Mouse (Mus musculus) left cerebral cortex, postnatal 14 days (tissue): ENCODE measurements around the gene Ifi205. TPM values are rescaled to one million over a fixed set of nuclear protein-coding genes. Genes with fewer than 3 reads are reported as not detected.
A peak's percentile ranks its signal among the peaks of the same experiment; 100 is the strongest.
"Not testable (repeated sequence)": the region's sequence is repeated elsewhere in the genome, so short reads cannot be mapped to it uniquely, and the experiment has no call there.

ENCODE experiments used
- DNase-seq, 2 experiments: peaks; one replicate each; pipeline ENCODE4 v3.0.0; 2021 to 2022; ENCODE audit warnings: low spot score in 2 of 2, mixed read lengths in 1 of 2
- intact Hi-C: fragments of 180-260 bp; cut with DNase I; formaldehyde crosslinking; loops from one replicate; pipeline ENCODE4 v1.15.1; 2025
- total RNA-seq, 2 experiments: library from RNA; stranded (reverse); gene quantifications; 2 replicates each; pipeline ENCODE4 v1.2.3; 2021

Ifi205 gene
- total RNA-seq, 2 experiments from 2014 or later, result not detected

DNA sequence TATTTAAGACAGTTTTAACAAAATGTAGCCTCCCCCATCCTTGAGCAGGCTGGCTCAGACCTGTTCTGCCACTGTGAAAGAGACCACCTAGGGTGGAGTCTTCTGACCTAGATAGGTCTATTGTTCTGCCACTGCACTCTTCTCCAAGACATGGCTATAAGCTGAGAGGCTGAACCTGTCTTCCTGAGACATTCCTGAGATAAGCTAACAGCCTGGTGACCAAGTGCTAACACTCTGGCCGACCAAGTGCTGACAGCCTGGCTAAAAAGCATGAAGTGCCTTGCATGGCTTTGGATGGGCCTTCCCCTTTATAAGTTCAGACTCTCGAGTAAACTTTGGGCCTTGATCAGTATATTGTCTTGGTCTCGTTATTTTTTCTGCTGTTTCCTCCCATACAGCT, 50.6 kb downstream of the Ifi205 start:
- intact Hi-C loops, DNase-seq: not testable (repeated sequence)

DNA sequence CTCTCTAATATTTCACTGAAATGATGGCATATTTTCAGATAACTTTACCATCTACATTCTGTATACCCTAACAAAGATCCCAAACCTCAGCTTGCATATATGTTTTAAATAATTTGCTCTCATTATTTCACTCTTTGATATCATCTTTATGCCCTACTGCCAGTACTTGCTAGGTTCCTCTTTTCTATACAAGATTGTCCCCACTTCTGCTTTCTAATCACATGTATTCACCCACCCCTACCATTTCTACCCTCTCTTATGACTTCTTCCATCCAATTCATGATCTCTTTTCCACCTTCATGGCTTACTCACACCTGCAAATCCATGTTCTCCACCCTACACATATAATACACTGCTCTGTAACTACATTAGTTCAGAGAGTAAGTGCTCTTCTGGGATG, 54.0 kb downstream of the Ifi205 start:
- intact Hi-C loops, result no loop called here
- DNase-seq, result no peak

DNA sequence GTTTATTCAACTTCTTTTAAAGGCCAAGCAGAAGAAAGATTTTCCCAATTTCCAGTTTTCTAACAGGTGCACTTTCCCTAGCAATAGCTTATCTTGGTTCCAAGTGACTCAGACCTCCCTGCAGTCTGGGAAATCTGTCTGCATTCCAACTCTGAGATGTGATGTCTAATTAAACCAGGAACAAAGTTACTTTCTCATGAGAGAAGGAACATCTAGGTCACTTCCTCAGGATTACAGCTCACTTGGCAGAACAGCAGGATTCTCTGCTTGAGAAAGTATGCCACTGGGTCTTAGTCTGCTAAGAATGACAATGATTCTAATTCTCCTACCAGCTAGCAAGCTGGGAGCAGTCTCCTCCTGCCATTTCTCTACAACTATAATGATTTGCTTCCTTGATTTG, 58.5 kb downstream of the Ifi205 start:
- DNase-seq, result peak; percentile 16 to 50
- intact Hi-C loops, result no loop called here

Other genes starting within 250 kb of the Ifi205 start
- not detected for gene Ifi211, start 118.8 kb downstream of the Ifi205 start, total RNA-seq
- 1 to 10 TPM; 1.9 to 2.6 TPM for gene Mndal, start 89.3 kb downstream of the Ifi205 start, total RNA-seq
- 1 to 10 TPM in 1 of 2 experiments, under 1 TPM in 1; 0.48 to 1.4 TPM for gene Ifi203, start 89.1 kb downstream of the Ifi205 start, total RNA-seq
- gene Ifi202b, start 49.1 kb downstream of the Ifi205 start, total RNA-seq, result not detected
- not detected for gene Olfr433, start 8.9 kb upstream of the Ifi205 start, total RNA-seq
- not detected for gene Olfr432, start 17.4 kb upstream of the Ifi205 start, total RNA-seq
- gene Olfr430, start 34.8 kb upstream of the Ifi205 start, total RNA-seq, result not detected
- not detected for gene Olfr429, start 52.5 kb upstream of the Ifi205 start, total RNA-seq
- not detected for gene Olfr427, start 65.1 kb upstream of the Ifi205 start, total RNA-seq
- not detected for gene Olfr231, start 89.4 kb upstream of the Ifi205 start, total RNA-seq
- not detected for gene Olfr424, start 99.7 kb upstream of the Ifi205 start, total RNA-seq
- not detected for gene Olfr420, start 123.8 kb upstream of the Ifi205 start, total RNA-seq
- under 1 TPM; 0.19 to 0.24 TPM for gene Spta1, start 141.0 kb upstream of the Ifi205 start, total RNA-seq
- not detected for gene Olfr419, start 220.3 kb upstream of the Ifi205 start, total RNA-seq